Mouse (Mus musculus): ENCODE measurements at regions not wholly inside any gene's neighbourhood (a gene's known extent, or its start where the extent isn't known, plus 50 kb on each side); places are given as distances from the start of the nearest gene placed in this dataset.

- peaks cover 18% of the 10 kb centered on the region for H3K9me3 ChIP-seq (ENCODE audit: control insufficient read depth, low read length)
- H3K36me3 ChIP-seq (ENCODE audit: control insufficient read depth, insufficient read depth, low read length): no peaks in the 10 kb centered on the region
- no peak for ATAC-seq (ENCODE audit: low FRiP score, low TSS enrichment)
- no peak overlapping the region for H3K9ac ChIP-seq (replicated peaks; ENCODE audit: low read length)
- no peaks in the 10 kb centered on the region for H3K4me1 ChIP-seq (ENCODE audit: control insufficient read depth, insufficient read depth, low read length)
- no peaks in the 10 kb centered on the region for H3K27me3 ChIP-seq (ENCODE audit: control insufficient read depth, insufficient read depth, low read length)
- no peak overlapping the region for H3K4me3 ChIP-seq (replicated peaks; ENCODE audit: low read depth, low read length)
- DNase-seq: no peak
- H3K27ac ChIP-seq (replicated peaks; ENCODE audit: low read depth, low read length): no peak overlapping the region
- no peak overlapping the region for H3K4me2 ChIP-seq (ENCODE audit: low read length)
- WGBS: 82% methylated on average over 7 of the region's 7 CpGs
Measured at GRCm38 (mm10) chr15:97558725-97559124, 146.9 kb downstream of the Rpap3 start.

- ATAC-seq (ENCODE audit: low FRiP score, low TSS enrichment): no peak
- Histone ChIP-seq H3K36me3 (ENCODE audit: control insufficient read depth, insufficient read depth, low read length) (no peaks in the 10 kb centered on the region), H3K27ac (replicated peaks; ENCODE audit: low read depth, low read length) (no peak overlapping the region), H3K9me3 (ENCODE audit: control insufficient read depth, low read length) (peaks cover 7% of the 10 kb centered on the region; the same call in 1 of the 2 replicates), H3K9ac (replicated peaks; ENCODE audit: low read length) (no peak overlapping the region), H3K27me3 (ENCODE audit: control insufficient read depth, insufficient read depth, low read length) (no peaks in the 10 kb centered on the region), H3K4me2 (ENCODE audit: low read length) (no peak overlapping the region), H3K4me1 (ENCODE audit: control insufficient read depth, insufficient read depth, low read length) (no peaks in the 10 kb centered on the region), H3K4me3 (replicated peaks; ENCODE audit: low read depth, low read length) (no peak overlapping the region)
- WGBS: 87% methylated on average over 4 of the region's 4 CpGs
- no peak for DNase-seq
Measured at GRCm38 (mm10) chr15:97548354-97548753, 157.3 kb downstream of the Rpap3 start.

GRCm38 (mm10) chr15:97545034-97545433, 160.6 kb downstream of the Rpap3 start:
- no peak overlapping the region for H3K4me3 ChIP-seq (replicated peaks; ENCODE audit: low read depth, low read length)
- WGBS: 89% methylated on average over 11 of the region's 11 CpGs
- no peaks in the 10 kb centered on the region for H3K27me3 ChIP-seq (ENCODE audit: control insufficient read depth, insufficient read depth, low read length)
- H3K9ac ChIP-seq (replicated peaks; ENCODE audit: low read length): no peak overlapping the region
- H3K9me3 ChIP-seq (ENCODE audit: control insufficient read depth, low read length): peaks cover 7% of the 10 kb centered on the region; the same call in 1 of the 2 replicates
- no peak for ATAC-seq (ENCODE audit: low FRiP score, low TSS enrichment)
- H3K4me2 ChIP-seq (ENCODE audit: low read length): no peak overlapping the region
- H3K36me3 ChIP-seq (ENCODE audit: control insufficient read depth, insufficient read depth, low read length): no peaks in the 10 kb centered on the region
- no peaks in the 10 kb centered on the region for H3K4me1 ChIP-seq (ENCODE audit: control insufficient read depth, insufficient read depth, low read length)
- no peak for DNase-seq
- no peak overlapping the region for H3K27ac ChIP-seq (replicated peaks; ENCODE audit: low read depth, low read length)

GRCm38 (mm10) chr15:97541646-97542045, 164.0 kb downstream of the Rpap3 start:
- Histone ChIP-seq H3K4me3 (replicated peaks; ENCODE audit: low read depth, low read length) (no peak overlapping the region), H3K4me2 (ENCODE audit: low read length) (no peak overlapping the region), H3K27me3 (ENCODE audit: control insufficient read depth, insufficient read depth, low read length) (no peaks in the 10 kb centered on the region), H3K27ac (replicated peaks; ENCODE audit: low read depth, low read length) (no peak overlapping the region; the same call in 1 of the 2 replicates), H3K9me3 (ENCODE audit: control insufficient read depth, low read length) (no peaks in the 10 kb centered on the region), H3K36me3 (ENCODE audit: control insufficient read depth, insufficient read depth, low read length) (no peaks in the 10 kb centered on the region), H3K9ac (replicated peaks; ENCODE audit: low read length) (no peak overlapping the region), H3K4me1 (ENCODE audit: control insufficient read depth, insufficient read depth, low read length) (no peaks in the 10 kb centered on the region)
- 64% methylated on average over 9 of the region's 9 CpGs for WGBS
- ATAC-seq (ENCODE audit: low FRiP score, low TSS enrichment): no peak
- DNase-seq: peak; percentile 25

- Histone ChIP-seq H3K9ac (replicated peaks; ENCODE audit: low read length) (no peak overlapping the region), H3K4me1 (ENCODE audit: control insufficient read depth, insufficient read depth, low read length) (peaks cover 7% of the 10 kb centered on the region; the same call in 1 of the 2 replicates), H3K9me3 (ENCODE audit: control insufficient read depth, low read length) (no peaks in the 10 kb centered on the region), H3K27me3 (ENCODE audit: control insufficient read depth, insufficient read depth, low read length) (no peaks in the 10 kb centered on the region), H3K4me2 (ENCODE audit: low read length) (no peak overlapping the region), H3K4me3 (replicated peaks; ENCODE audit: low read depth, low read length) (no peak overlapping the region), H3K36me3 (ENCODE audit: control insufficient read depth, insufficient read depth, low read length) (no peaks in the 10 kb centered on the region), H3K27ac (replicated peaks; ENCODE audit: low read depth, low read length) (no peak overlapping the region)
- WGBS: 90% methylated on average over 12 of the region's 12 CpGs
- DNase-seq (no peak), ATAC-seq (ENCODE audit: low FRiP score, low TSS enrichment) (no peak)
Measured at GRCm38 (mm10) chr15:97536145-97536544, 169.5 kb downstream of the Rpap3 start.

- 49% methylated on average over 5 of the region's 5 CpGs for WGBS
- peak; percentile 80 for DNase-seq
- peak overlapping the region; percentile 64; the same call in 1 of the 2 replicates for H3K27ac ChIP-seq (replicated peaks; ENCODE audit: low read depth, low read length)
Measured at GRCm38 (mm10) chr15:97534878-97535277, 170.7 kb downstream of the Rpap3 start.

GRCm38 (mm10) chr15:97533553-97534291, 171.9 kb downstream of the Rpap3 start:
- no peaks in the 10 kb centered on the region for H3K9me3 ChIP-seq (ENCODE audit: control insufficient read depth, low read length)
- 87% methylated on average over 12 of the region's 12 CpGs for WGBS

More at GRCm38 (mm10) chr15:97534878-97535277, 170.7 kb downstream of the Rpap3 start:
- Histone ChIP-seq H3K9me3 (ENCODE audit: control insufficient read depth, low read length) (no peaks in the 10 kb centered on the region), H3K36me3 (ENCODE audit: control insufficient read depth, insufficient read depth, low read length) (no peaks in the 10 kb centered on the region), H3K4me1 (ENCODE audit: control insufficient read depth, insufficient read depth, low read length) (peaks cover 7% of the 10 kb centered on the region; the same call in 1 of the 2 replicates), H3K4me2 (ENCODE audit: low read length) (0 out of 2 replicates have a peak overlapping the region, but pooled peaks have one; percentile 6), H3K9ac (replicated peaks; ENCODE audit: low read length) (no peak overlapping the region), H3K4me3 (replicated peaks; ENCODE audit: low read depth, low read length) (no peak overlapping the region), H3K27me3 (ENCODE audit: control insufficient read depth, insufficient read depth, low read length) (no peaks in the 10 kb centered on the region)
- ATAC-seq (ENCODE audit: low FRiP score, low TSS enrichment): no peak

GRCm38 (mm10) chr15:97532346-97532910, 173.2 kb downstream of the Rpap3 start:
- no peak overlapping the region for H3K4me3 ChIP-seq (replicated peaks; ENCODE audit: low read depth, low read length)
- no peaks in the 10 kb centered on the region for H3K27me3 ChIP-seq (ENCODE audit: control insufficient read depth, insufficient read depth, low read length)
- WGBS: 59% methylated on average over 10 of the region's 10 CpGs
- H3K9me3 ChIP-seq (ENCODE audit: control insufficient read depth, low read length): no peaks in the 10 kb centered on the region
- no peak for ATAC-seq (ENCODE audit: low FRiP score, low TSS enrichment)
- H3K27ac ChIP-seq (replicated peaks; ENCODE audit: low read depth, low read length): no peak overlapping the region
- DNase-seq: no peak
- no peak overlapping the region for H3K9ac ChIP-seq (replicated peaks; ENCODE audit: low read length)
- H3K4me2 ChIP-seq (ENCODE audit: low read length): no peak overlapping the region
- H3K36me3 ChIP-seq (ENCODE audit: control insufficient read depth, insufficient read depth, low read length): no peaks in the 10 kb centered on the region
- peaks cover 7% of the 10 kb centered on the region; the same call in 1 of the 2 replicates for H3K4me1 ChIP-seq (ENCODE audit: control insufficient read depth, insufficient read depth, low read length)

More at GRCm38 (mm10) chr15:97533553-97534291, 171.9 kb downstream of the Rpap3 start:
- Histone ChIP-seq H3K4me1 (ENCODE audit: control insufficient read depth, insufficient read depth, low read length) (peaks cover 7% of the 10 kb centered on the region; the same call in 1 of the 2 replicates), H3K4me2 (ENCODE audit: low read length) (no peak overlapping the region), H3K36me3 (ENCODE audit: control insufficient read depth, insufficient read depth, low read length) (no peaks in the 10 kb centered on the region), H3K4me3 (replicated peaks; ENCODE audit: low read depth, low read length) (no peak overlapping the region), H3K27me3 (ENCODE audit: control insufficient read depth, insufficient read depth, low read length) (no peaks in the 10 kb centered on the region), H3K9ac (replicated peaks; ENCODE audit: low read length) (no peak overlapping the region), H3K27ac (replicated peaks; ENCODE audit: low read depth, low read length) (no peak overlapping the region)
- DNase-seq (no peak), ATAC-seq (ENCODE audit: low FRiP score, low TSS enrichment) (no peak)

All from midbrain, embryonic 14.5 days (tissue).